Mouse (Mus musculus) limb, embryonic 14.5 days (tissue): ENCODE results near the gene Gpx4. TPM values are rescaled to one million over a fixed set of nuclear protein-coding genes. Genes with fewer than 3 reads are reported as not detected.

Experiments used
- ATAC-seq: fragments of 200-750 bp; cut with Nextera tagmentation; 2 replicates; pipeline ENCODE4 v1.8.0; 2017; ENCODE audit warnings: low read depth, moderate number of reproducible peaks, moderate TSS enrichment; ENCODE audit not compliant: low FRiP score
- DNase-seq: peaks from one replicate; pipeline ENCODE4 v3.0.0-alpha.2; 2015; ENCODE audit warnings: low spot score
- H3K27ac ChIP-seq: fragments of 300-500 bp; sonication (generic); replicated peaks from 2 replicates; pipeline ENCODE4 v1.5.1; 2014; ENCODE audit warnings: low read depth, mild to moderate bottlenecking, low read length, moderate library complexity, mixed read lengths
- H3K27me3 ChIP-seq: fragments of 300-500 bp; sonication (generic); 2 replicates; pipeline ENCODE4 v1.6.1; 2014; ENCODE audit warnings: low read length, mixed read lengths; ENCODE audit not compliant: control insufficient read depth, insufficient read depth
- H3K36me3 ChIP-seq: fragments of 300-500 bp; sonication (generic); 2 replicates; pipeline ENCODE4 v1.6.1; 2014; ENCODE audit warnings: mild to moderate bottlenecking, low read length, moderate library complexity, mixed read lengths; ENCODE audit not compliant: control insufficient read depth, insufficient read depth
- H3K4me1 ChIP-seq: fragments of 300-500 bp; sonication (generic); 2 replicates; pipeline ENCODE4 v1.6.1; 2014; ENCODE audit warnings: antibody characterized with exemption, low read length, mixed read lengths; ENCODE audit not compliant: control insufficient read depth, insufficient read depth
- H3K4me2 ChIP-seq: fragments of 300-500 bp; sonication (generic); replicated peaks from 2 replicates; pipeline ENCODE4 v1.6.1; 2014; ENCODE audit warnings: low read depth, mild to moderate bottlenecking, low read length, moderate library complexity; ENCODE audit not compliant: severe bottlenecking
- H3K4me3 ChIP-seq: fragments of 300-500 bp; sonication (generic); replicated peaks from 2 replicates; pipeline ENCODE4 v1.5.1; 2014; ENCODE audit warnings: low read length
- H3K9ac ChIP-seq: fragments of 300-500 bp; sonication (generic); 2 replicates; pipeline ENCODE4 v1.6.1; 2014; ENCODE audit warnings: mild to moderate bottlenecking, low read depth, low read length, moderate library complexity; ENCODE audit not compliant: severe bottlenecking
- H3K9me3 ChIP-seq: fragments of 300-500 bp; sonication (generic); 2 replicates; pipeline ENCODE4 v1.6.1; 2016; ENCODE audit warnings: low read length; ENCODE audit not compliant: control insufficient read depth
- POLR2A ChIP-seq: fragments of 200-500 bp; IDR thresholded peaks from 2 replicates; pipeline ENCODE4 v1.8.0; 2012; ENCODE audit warnings: inconsistent platforms, mild to moderate bottlenecking, moderate library complexity, borderline replicate concordance; ENCODE audit not compliant: insufficient read depth, insufficient read length; ENCODE audit errors: extremely low read depth
- WGBS: fragments of 180-500 bp; shearing (Covaris S2); extraction: QIAGEN DNeasy Blood & Tissue Kit; methylation state at CpG from one replicate; pipeline ENCODE4 v1.1.7; 2014; 5-methylcytosine and 5-hydroxymethylcytosine counted together
- polyA plus RNA-seq, 2 experiments: library from polyadenylated mRNA; depleted of rRNA in 1 of 2; stranded (reverse) in 1 of 2; unstranded in 1 of 2; fragments of >200 nt; fragmentation: Nextera tagmentation in 1 of 2; extraction: Ambion mirVana in 1 of 2; gene quantifications; 2 replicates each; pipeline versions ENCODE4 v1.2.1 to v1.2.3; 2012 to 2014

The Gpx4 gene
- polyA plus RNA-seq, 2 experiments = 379 to 493 TPM

- DNase-seq (no peak), ATAC-seq (no peak)
- no peaks in the 10 kb centered on the region for H3K9me3 ChIP-seq
- no peaks in the 10 kb centered on the region for H3K36me3 ChIP-seq
- no peak for TF ChIP-seq POLR2A
- peak overlapping the region; percentile 50 for H3K9ac ChIP-seq
- peaks cover 7% of the 10 kb centered on the region for H3K27me3 ChIP-seq
- peak overlapping the region; percentile 22 for H3K4me3 ChIP-seq
- peak overlapping the region; percentile 41 for H3K4me2 ChIP-seq
- no peak overlapping the region for H3K27ac ChIP-seq
- 27% methylated on average over 11 of the region's 11 CpGs for WGBS
- peaks cover 10% of the 10 kb centered on the region for H3K4me1 ChIP-seq
These were observed 26.8 kb upstream of the Gpx4 start for GRCm38 (mm10) chr10:80020191-80020590.

GRCm38 (mm10) chr10:80020603-80021319 is 26.2 kb upstream of the Gpx4 start:
- Histone ChIP-seq H3K4me2 (no peak overlapping the region), H3K27me3 (peaks cover 3% of the 10 kb centered on the region), H3K27ac (no peak overlapping the region), H3K4me1 (peaks cover 10% of the 10 kb centered on the region), H3K36me3 (no peaks in the 10 kb centered on the region), H3K9me3 (no peaks in the 10 kb centered on the region), H3K9ac (no peak overlapping the region), H3K4me3 (no peak overlapping the region)
- 84% methylated on average over 18 of the region's 18 CpGs for WGBS
- DNase-seq = no peak
- no peak for TF ChIP-seq POLR2A
- no peak for ATAC-seq

- DNase-seq = no peak
- Histone ChIP-seq H3K4me3 (no peak overlapping the region), H3K27ac (no peak overlapping the region), H3K4me1 (peaks cover 10% of the 10 kb centered on the region), H3K9ac (no peak overlapping the region), H3K27me3 (no peaks in the 10 kb centered on the region), H3K9me3 (no peaks in the 10 kb centered on the region), H3K36me3 (no peaks in the 10 kb centered on the region), H3K4me2 (no peak overlapping the region)
- ATAC-seq = no peak
- 84% methylated on average over 13 of the region's 13 CpGs for WGBS
- TF ChIP-seq POLR2A = no peak
These were observed 25.7 kb upstream of the Gpx4 start for GRCm38 (mm10) chr10:80021320-80021641.

GRCm38 (mm10) chr10:80022164-80022563 is 24.8 kb upstream of the Gpx4 start:
- Histone ChIP-seq H3K27me3 (no peaks in the 10 kb centered on the region), H3K4me1 (peaks cover 10% of the 10 kb centered on the region), H3K9ac (no peak overlapping the region), H3K9me3 (no peaks in the 10 kb centered on the region), H3K4me2 (no peak overlapping the region), H3K4me3 (no peak overlapping the region), H3K36me3 (no peaks in the 10 kb centered on the region), H3K27ac (no peak overlapping the region)
- DNase-seq (no peak), ATAC-seq (no peak)
- 94% methylated on average over 12 of the region's 12 CpGs for WGBS
- TF ChIP-seq POLR2A = no peak

- no peak for TF ChIP-seq POLR2A
- WGBS = 93% methylated on average over 8 of the region's 8 CpGs
These were observed 24.2 kb upstream of the Gpx4 start for GRCm38 (mm10) chr10:80022806-80023205.

GRCm38 (mm10) chr10:80023758-80024157 is 23.2 kb upstream of the Gpx4 start:
- no peak overlapping the region for H3K4me3 ChIP-seq
- no peaks in the 10 kb centered on the region for H3K27me3 ChIP-seq
- TF ChIP-seq POLR2A = no peak
- ATAC-seq (no peak), DNase-seq (no peak)
- no peak overlapping the region for H3K9ac ChIP-seq
- H3K9me3 ChIP-seq = no peaks in the 10 kb centered on the region
- H3K4me1 ChIP-seq = peaks cover 10% of the 10 kb centered on the region
- no peak overlapping the region for H3K4me2 ChIP-seq
- WGBS = 80% methylated on average over 5 of the region's 5 CpGs
- H3K36me3 ChIP-seq = no peaks in the 10 kb centered on the region
- H3K27ac ChIP-seq = no peak overlapping the region

More at GRCm38 (mm10) chr10:80022806-80023205, 24.2 kb upstream of the Gpx4 start:
- Histone ChIP-seq H3K4me2 (no peak overlapping the region), H3K27ac (no peak overlapping the region), H3K27me3 (no peaks in the 10 kb centered on the region), H3K36me3 (no peaks in the 10 kb centered on the region), H3K4me1 (peaks cover 10% of the 10 kb centered on the region), H3K4me3 (no peak overlapping the region), H3K9ac (no peak overlapping the region), H3K9me3 (no peaks in the 10 kb centered on the region)
- ATAC-seq (no peak), DNase-seq (no peak)
